Mouse (Mus musculus) adrenal gland, postnatal 36 days (tissue): ENCODE measurements at regions not wholly inside any gene's neighbourhood (a gene's known extent, or its start where the extent isn't known, plus 50 kb on each side); places are given as distances from the start of the nearest gene placed in this dataset.

ENCODE experiments used
- DNase-seq, 2 experiments: peaks; one replicate each; pipeline ENCODE4 v3.0.0; 2021; ENCODE audit warnings: mixed read lengths in 1 of 2

- peak; percentile 34 to 37 for DNase-seq
These were observed 777.8 kb downstream of the Kcnj2 start for GRCm38 (mm10) chr11:111843728-111844258.

GRCm38 (mm10) chr11:111844382-111845027, 778.5 kb downstream of the Kcnj2 start:
- no peak for DNase-seq

- no peak for DNase-seq
These were observed 791.3 kb downstream of the Kcnj2 start for GRCm38 (mm10) chr11:111857288-111857687.

GRCm38 (mm10) chr11:111858111-111858510, 792.1 kb downstream of the Kcnj2 start:
- DNase-seq: no peak

- no peak for DNase-seq
These were observed 799.2 kb downstream of the Kcnj2 start for GRCm38 (mm10) chr11:111865143-111865542.

- no peak for DNase-seq
These were observed 809.4 kb downstream of the Kcnj2 start for GRCm38 (mm10) chr11:111875406-111875805.

- no peak for DNase-seq
These were observed 814.2 kb downstream of the Kcnj2 start for GRCm38 (mm10) chr11:111880146-111880545.

- no peak for DNase-seq
These were observed 824.1 kb downstream of the Kcnj2 start for GRCm38 (mm10) chr11:111890026-111890425.

- no peak for DNase-seq
These were observed 827.9 kb downstream of the Kcnj2 start for GRCm38 (mm10) chr11:111893861-111894260.

GRCm38 (mm10) chr11:111895221-111896200, 829.5 kb downstream of the Kcnj2 start:
- DNase-seq: no peak

- no peak for DNase-seq
These were observed 831.0 kb downstream of the Kcnj2 start for GRCm38 (mm10) chr11:111897001-111897400.

- peak in 1 of 2 experiments; percentile 4 for DNase-seq
These were observed 838.1 kb downstream of the Kcnj2 start for GRCm38 (mm10) chr11:111904086-111904485.

GRCm38 (mm10) chr11:111913891-111914290, 847.9 kb downstream of the Kcnj2 start:
- no peak for DNase-seq

GRCm38 (mm10) chr11:111926336-111926735, 855.7 kb upstream of the Sox9 start:
- DNase-seq: no peak

- no peak for DNase-seq
These were observed 852.7 kb upstream of the Sox9 start for GRCm38 (mm10) chr11:111929366-111929765.

- DNase-seq: no peak
These were observed 850.0 kb upstream of the Sox9 start for GRCm38 (mm10) chr11:111932052-111932451.

- DNase-seq: peak in 1 of 2 experiments; percentile 16
These were observed 837.7 kb upstream of the Sox9 start for GRCm38 (mm10) chr11:111944282-111944681.

- DNase-seq: no peak
These were observed 836.2 kb upstream of the Sox9 start for GRCm38 (mm10) chr11:111945806-111946205.

- no peak for DNase-seq
These were observed 834.4 kb upstream of the Sox9 start for GRCm38 (mm10) chr11:111947671-111948070.

GRCm38 (mm10) chr11:111953421-111953820, 828.6 kb upstream of the Sox9 start:
- no peak for DNase-seq

GRCm38 (mm10) chr11:111957721-111958287, 824.2 kb upstream of the Sox9 start:
- no peak for DNase-seq

GRCm38 (mm10) chr11:111961047-111961837, 820.8 kb upstream of the Sox9 start:
- DNase-seq: no peak
